Mouse (Mus musculus): ENCODE results near the gene Nrbp1.

The Nrbp1 gene

DNA sequence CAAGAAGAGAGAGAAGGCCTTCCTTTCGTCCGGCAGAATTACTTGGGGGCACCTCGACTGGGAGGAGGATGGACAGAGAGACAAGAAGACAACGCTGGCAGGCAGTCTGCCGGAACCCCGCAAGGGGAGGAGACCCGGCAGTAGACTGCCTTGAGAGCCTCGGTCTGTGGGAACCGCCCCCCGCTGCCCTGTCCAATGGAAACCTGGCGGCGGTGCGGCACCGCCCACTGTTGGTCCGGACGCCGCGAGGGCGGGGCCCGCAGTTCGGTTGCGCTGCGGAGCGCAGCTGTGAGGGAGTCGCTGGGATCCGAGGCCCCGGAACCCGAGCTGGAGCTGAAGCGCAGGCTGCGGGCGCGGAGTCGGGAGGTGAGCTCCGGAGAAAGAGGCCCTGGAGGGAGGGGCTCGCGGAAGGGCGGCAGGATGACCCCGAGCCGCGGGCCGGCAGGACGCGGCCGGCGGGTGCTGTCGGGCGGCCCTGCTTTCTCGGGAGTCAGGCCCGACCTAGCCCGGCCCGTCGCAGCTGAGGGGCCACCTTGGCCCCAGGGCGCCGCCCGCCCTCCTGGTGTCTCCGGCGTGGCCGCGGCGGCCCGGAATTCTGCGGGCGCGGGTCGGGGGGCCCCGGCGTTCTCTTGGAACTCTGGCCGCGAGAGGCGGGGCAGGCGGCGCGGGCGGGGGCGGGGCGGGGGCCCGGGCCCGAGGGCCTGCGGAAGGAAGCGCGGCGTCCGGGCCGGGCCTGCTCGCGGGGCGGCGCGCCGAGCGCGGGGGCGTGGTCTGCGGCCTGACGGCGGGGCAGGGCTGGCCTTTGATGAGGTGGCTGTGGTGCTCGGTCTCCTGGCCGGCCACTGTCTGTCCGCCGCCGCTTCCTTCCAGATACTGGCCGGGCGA is at the start of gene Nrbp1, which contains the start of gene Gm9970:
Nrbp1 (plus strand) TSS at position 228 of the 885 bp plus-strand sequence.
Gm9970 (minus strand) TSS at position 596 of the 885 bp plus-strand sequence.
- peak; percentile 89 for DNase-seq (ENCODE audit: low spot score)

DNA sequence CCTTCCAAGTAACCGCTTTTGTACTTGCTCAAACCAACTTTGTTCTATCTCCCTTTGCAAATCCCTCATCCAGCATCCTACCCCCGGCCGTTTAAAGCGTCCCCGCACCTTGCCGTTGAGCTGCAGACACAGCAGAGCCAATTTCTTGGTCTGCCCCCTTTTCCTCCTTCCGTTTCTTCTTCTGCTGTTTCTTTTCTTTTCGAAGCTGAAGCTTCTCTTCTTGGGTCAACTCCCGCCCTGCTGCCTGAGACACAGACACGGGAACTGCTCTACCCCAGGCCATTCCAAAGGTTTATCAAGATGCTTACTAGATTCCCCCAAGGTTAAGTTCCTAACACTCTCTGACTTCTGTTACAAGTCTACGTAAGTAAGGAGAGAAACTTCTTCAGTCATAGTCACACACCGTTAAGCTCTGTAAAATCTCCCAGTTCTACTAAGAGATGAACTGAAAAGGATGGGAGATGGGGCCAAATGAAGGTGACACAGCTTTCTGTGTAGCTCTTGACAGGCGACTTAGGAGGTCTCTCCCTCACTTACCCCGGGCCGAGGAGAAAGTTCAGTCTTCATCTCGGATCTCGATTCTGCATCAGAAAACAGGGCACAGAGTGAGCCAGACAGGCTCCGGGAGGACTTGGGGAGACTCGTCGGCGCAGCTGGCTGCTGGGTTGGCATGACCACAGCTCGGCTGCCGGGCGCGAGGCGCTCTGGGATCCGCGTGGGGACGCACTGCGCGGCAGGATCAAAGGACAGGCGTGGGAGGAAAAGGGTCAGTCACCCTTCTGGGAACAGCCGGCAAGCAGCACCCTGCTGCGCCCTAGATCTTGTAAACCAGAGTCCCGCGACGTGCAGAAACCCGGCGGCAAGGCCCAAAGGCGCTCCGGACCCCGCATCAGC is 48.4 kb upstream of the Nrbp1 start:
- no peak for DNase-seq (ENCODE audit: low spot score)

DNA sequence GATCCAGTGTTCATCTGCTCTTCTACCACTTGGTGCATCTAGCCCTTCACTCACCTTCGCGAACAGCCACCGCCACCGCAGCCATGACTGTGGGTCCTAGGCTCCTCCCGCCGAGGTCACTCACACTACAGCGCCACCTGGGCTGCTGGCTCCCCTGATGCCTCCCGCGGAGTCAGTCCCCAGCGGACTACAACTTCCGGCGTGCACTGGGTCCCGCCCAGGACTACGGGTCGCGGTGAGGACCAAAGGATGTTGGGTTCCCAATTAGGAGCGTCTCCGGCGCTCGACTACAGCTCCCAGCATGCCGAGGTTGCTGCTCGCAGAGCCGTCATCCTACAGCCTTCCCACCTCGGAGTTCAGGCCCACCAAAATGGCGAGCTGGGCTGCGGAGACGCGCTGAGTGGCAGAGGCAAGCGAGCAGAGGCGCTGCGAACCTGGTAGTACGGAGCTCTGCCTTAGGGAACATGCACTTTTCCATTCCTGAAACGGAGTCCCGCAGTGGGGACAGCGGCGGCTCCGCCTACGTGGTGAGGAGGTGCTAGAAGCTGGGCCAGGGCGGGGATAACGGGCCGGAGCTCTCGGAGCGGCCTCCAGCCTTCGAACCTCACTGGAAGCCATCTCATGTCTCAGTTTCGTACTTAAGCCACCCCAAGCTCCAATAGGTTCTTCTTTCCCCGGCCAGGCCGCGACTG is 47.6 kb upstream of the Nrbp1 start, which contains the start of the genes Snx17 and Eif2b4:
Snx17 (plus strand) TSS at position 289 of the 692 bp plus-strand sequence.
Eif2b4 (minus strand) TSS at position 492 of the 692 bp plus-strand sequence.
- DNase-seq (ENCODE audit: low spot score), result peak; percentile 100

DNA sequence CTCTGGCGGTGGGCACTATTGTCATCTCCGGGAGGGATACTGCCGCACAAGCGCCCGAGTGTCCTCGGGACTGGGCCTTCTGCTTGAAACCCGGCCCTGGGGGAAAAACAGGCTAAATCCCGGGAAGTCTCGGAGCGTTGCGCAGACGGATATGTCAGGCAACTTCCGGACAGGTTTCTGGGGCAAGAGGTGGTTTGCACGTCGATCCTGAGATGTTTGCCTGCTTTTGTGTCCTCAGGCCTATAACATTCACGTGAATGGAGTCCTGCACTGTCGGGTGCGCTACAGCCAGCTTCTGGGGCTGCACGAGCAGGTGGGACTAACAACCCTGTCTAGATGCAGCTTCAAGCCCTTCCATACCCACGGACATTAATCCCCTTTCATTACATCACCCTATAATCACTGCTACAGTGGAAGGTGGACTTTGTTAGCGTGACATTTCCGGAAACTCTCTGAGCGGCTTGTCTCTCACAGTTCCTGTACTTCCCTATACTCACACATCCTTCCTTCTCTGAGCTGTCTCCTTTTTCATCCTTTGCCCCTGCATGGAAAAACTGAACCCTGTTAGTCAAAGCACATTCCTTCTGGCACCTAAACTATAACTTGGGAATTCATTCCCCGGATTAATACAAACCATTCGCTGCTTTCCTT is 46.9 kb upstream of the Nrbp1 start:
- DNase-seq (ENCODE audit: low spot score), result no peak

DNA sequence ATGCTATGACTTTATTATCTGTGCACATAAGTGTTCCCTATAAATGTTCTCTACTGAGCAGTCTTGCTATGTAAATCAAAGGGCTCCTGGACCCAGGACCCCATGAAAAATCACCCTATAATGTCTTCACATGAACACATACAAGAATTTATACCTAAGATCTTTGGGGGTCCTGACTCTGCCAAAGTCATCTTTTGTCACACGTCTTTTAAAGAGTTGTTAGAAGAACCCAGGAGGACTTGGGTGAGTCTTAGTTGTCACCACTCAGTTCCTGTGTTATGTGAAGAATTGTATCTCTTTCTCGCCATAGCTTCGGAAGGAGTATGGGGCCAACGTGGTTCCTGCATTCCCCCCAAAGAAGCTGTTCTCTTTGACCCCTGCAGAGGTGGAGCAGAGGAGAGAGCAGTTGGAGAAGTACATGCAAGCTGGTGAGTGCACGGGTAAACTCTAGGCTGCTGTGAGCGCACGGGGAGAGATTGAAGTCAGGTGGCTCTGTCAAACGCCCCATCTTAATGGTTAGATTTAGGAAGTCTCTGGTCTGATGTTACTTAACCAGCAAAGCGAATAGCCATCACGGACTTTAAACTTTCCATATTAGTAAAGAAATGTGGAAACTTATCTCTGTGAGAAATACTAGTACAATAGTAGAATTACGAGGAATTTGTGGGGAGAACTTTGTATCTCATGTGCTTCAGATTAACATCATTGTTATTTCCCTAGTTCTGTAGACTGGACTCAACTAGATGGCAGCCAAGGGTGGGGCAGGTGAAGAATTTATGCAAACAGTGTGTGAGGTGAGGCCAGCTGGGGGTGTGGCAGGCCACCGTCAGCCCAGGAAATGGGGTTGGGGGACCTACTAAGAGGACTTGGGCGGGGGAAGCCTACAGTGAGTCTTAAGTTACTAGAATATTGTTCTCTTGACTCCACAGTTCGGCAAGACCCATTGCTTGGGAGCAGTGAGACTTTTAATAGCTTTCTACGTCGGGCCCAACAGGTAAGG is 45.9 kb upstream of the Nrbp1 start:
- no peak for DNase-seq (ENCODE audit: low spot score)

DNA sequence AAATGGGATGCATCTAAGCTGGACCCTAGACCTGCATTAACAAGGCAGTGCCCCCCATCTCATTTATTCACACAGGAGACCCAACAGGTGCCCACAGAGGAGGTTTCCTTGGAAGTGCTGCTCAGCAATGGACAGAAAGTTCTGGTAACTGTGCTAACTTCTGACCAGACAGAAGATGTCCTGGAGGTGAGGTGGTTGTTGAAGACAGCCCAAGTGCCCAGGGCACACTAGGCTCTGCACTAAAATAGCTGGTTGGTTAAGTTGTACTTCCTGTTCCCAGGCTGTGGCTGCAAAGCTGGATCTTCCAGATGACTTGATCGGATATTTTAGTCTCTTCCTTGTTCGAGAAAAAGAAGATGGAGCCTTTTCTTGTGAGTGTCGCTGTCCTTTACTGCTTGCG is 45.0 kb upstream of the Nrbp1 start:
- DNase-seq (ENCODE audit: low spot score), result no peak

DNA sequence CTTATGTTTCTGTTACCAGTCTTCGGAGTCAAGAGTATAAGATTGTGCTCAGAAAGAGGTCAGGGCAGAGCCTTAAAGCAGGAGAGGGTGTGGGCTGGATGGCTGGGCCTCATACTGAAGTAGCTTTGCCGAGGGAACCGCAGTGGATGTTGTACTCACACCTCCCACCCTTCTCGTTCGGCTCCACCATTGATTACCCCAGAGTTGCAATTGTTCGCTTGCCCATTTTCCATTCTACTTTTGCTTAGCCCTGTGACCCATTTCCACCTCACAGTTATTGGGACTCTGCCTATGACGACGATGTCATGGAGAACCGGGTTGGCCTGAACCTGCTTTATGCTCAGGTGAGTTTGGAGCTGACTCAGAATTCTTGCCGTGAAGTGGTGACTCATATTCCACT is 44.5 kb upstream of the Nrbp1 start:
- DNase-seq (ENCODE audit: low spot score), result no peak

DNA sequence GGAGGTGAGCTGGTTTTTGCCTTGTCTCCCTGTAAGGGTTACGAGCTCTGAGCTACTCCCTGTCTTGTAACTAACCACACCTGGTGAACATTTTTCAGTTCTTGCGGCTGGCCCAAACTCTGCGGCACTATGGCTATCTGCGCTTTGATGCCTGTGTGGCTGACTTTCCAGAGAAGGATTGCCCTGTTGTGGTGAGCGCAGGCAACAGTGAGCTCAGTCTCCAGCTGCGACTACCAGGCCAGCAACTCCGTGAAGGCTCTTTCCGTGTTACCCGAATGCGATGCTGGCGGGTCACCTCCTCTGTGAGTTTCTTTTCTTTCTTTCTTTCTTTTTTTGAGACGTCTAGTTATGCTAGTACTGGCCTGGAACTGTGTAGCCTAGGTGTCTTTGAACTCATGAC is 43.6 kb upstream of the Nrbp1 start:
- DNase-seq (ENCODE audit: low spot score), result no peak

DNA sequence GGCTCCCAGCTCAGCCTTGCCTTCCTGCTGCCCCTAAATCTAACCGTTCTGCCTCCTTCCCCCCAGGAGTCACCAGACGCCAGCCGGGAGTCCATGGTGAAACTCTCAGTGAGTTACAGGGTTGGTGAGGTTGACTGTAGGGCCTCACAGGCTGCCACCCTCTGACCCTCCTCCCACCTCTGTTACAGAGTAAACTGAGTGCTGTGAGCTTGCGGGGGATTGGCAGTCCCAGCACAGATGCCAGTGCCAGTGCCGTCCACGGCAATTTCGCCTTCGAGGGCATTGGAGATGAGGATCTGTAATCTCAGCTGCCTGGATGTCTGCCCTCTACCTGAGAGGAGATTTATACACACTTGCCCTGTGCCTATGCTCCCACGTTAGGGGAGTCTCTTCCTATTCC is 42.5 kb upstream of the Nrbp1 start:
- DNase-seq (ENCODE audit: low spot score), result no peak

DNA sequence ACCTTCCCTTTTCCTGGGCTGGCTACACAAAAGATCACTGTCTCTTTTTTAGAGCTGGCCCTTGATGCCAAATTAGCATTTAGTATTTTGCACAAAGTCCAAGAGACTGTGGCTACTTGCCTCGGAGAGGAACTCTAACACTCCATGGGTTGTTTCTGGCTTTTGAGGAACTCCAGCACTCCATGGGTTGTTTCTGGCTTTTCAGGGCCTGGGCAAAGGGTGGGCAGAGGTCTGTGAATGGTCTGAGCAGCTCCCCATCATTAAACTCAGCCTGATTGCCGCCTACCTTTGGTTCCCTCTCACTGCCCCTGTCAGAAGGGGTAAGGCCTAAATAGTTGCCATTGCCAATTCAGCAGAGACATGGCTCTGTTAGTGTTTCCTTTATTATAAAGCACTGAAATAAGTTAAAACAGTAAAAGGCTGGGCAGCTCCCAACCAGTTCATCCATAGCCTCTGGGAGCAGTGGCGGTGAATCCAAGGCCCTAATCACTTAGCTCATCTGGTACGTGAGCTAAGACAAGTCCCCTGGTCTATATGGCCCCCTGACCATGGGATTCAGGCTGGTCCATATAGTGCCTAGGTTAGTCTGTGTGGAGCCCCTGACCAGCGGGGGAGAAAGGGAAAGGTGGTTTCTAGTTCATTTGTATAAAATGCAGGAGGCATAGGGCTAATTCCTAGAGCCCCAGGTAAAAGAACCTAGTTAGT is 41.9 kb upstream of the Nrbp1 start:
- no peak for DNase-seq (ENCODE audit: low spot score)

DNA sequence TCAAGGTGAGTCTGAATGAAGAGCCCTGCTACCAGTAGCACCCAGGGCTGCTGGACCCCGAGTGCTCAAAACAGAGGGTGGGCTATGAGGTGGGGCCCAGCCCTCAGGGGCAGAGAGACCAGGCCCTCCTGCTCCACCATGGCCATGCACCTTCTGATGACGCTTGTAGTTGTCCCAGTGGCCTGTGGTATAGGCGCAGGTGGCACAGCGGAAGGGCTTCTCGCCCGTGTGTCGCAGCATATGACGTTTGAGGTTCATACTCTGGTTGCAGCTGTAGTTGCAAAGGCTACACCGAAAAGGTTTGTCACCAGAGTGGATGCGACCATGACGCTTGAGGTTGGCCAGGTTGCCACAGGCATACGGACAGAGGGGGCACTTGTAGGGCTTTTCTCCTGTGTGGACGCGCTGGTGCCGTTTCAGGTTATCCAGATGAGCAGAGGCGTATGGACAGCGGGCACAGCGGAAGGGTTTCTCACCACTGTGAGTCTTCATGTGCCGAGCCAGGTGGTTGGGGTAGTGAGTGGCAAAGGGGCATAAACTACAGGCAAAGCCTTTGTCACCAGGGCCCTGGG is 41.3 kb upstream of the Nrbp1 start:
- DNase-seq (ENCODE audit: low spot score), result no peak

DNA sequence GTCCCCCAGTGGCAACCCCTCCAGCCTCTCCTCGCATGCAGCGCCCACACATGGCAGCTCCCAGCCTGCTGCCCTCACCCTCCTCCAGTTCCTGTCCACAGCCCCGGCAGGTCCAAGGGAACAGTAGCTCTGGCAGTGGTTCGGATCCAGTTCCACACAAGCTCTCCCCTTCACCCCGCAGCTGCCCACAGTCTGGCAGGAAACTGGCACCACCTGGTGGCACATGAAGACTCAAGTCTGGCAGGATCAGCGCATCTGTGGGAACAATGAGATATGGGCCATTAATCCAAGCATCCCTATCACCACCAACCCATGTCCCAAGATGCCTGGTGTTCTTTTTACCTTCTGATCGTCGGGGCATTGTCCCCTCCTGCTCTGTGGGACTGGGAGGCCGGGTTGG is 40.8 kb upstream of the Nrbp1 start:
- no peak for DNase-seq (ENCODE audit: low spot score)

DNA sequence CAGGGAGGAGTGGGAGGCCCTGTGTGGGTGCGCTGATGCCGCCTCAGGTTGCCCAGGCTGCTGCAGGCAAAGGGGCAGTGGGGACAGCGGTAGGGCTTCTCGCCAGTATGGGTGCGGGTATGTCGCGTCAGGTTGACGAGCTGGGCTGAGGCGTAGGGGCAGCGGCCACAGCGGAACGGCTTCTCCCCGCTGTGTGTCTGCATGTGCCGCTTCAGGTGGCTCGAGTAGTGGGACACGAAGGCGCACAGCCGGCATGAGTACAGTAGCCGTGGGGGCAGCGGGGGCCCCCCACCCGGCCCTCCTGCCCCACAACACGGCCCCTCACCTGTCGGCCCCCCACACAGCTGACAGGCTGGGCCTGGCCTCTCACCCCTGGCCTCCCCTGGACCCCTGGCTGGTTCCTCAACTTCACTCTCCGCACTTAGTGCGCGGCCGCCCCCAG is 40.3 kb upstream of the Nrbp1 start:
- DNase-seq (ENCODE audit: low spot score), result no peak

DNA sequence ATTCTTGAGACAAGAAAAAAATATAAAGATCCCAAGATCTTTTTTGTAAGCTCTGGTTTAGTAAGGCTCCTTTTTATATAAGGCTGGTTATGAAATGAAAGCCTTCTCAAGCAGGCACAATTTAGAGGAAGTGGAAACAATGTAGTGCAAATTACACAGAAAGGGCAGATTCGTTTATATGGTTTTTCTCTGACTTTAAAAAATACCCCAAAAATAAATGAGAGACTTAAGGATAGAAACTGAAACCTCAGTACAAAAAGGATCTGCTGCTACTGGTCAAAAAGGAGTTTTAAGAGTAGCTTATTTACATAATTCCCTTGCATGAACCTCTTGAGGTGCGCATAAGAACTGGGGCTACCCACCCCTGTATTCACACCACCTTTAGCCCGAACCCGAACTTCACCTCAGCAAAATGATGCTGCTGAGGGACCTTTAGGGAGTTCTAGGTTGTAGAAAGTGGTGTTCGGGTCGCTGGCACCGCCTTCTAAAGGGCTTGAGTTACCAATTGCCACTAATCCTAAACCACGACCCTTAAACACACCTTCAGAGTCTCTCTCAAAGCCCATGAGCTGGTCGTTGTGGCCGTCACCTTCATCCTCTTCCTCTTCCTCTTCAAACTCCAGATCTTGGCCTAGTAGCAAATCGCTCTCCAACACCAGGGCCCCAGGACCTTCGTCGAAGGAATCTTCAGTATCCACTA is 39.5 kb upstream of the Nrbp1 start:
- no peak for DNase-seq (ENCODE audit: low spot score)

DNA sequence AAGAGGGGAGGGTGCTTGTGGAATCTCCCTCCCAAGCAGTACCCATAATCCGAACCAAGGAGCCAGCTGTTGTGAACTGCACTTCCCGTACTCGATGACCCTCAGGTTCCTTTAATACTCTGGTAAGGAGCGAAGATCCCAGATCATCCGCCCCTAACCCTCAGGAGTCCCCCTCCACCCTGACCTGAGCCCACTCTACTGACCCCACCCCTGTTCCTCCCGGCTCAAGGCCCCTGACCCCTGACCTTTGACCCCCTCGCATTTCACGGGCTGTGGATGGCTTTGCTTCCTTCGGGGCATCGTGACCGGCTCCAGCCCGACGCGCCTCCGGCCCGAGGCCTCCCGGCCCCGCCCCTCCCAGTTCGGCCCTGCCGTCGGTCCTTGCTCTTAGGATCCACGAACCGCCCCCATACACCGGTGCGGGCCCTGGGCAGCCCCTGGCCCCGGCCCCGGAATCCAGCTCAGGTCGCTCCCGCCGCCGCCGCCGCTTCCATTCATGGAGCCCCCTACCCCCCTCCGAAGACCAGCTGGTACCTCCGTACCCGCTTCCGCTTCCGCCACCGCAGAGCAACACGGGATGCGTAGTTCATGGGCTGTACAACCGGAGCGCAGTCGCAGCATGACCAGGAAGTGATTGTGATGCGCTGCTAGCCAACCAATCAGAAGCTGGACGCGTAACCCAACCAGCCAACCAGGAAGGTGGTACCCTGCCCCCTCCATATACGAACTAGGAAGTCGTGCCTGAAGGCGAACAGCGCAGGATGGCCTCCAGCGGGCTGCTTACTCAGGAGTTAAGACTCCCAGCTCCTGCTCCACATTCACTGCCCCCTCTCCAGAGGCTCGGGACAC is 38.7 kb upstream of the Nrbp1 start, which contains the start of gene Zfp513:
Zfp513 (minus strand) TSS at position 562 of the 849 bp plus-strand sequence.
- peak; percentile 88 for DNase-seq (ENCODE audit: low spot score)

DNA sequence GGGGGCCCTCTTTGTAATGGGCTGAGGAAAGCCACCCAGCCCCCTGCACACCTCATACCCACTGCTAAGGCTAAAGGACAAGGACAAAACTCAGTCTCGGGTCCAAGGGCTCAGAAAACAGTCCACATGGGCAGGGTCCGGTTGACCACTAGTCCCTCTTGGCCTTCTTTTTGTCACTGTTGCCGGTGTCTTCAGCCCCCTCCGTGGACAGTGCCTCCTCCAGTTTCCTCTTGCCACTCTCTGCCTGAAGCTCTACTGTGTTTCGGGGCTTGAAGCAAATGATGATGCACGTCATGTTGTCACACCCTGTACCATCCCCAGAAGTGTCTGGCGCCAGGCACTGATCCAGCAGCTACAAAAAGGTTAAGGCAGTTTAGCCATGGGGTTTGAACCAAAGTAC is 37.7 kb upstream of the Nrbp1 start:
- DNase-seq (ENCODE audit: low spot score), result no peak

DNA sequence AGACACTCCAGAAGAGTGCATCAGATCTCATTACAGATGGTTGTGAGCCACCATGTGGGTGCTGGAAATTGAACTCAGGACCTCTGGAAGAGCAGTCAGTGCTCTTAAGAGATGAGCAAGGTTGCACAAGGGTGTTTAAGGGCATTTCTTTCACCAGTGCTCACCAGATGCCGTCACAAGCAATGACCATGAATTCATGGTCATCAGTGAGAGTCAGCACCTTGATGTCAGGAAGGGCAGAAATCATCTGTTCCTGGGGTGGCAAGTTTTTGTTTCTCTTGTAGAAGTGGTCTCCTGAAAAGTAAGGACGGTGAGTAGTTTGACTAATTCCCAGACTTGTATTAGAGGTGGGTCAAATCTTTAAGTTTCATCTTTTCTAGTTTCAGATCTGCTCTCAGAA is 36.8 kb upstream of the Nrbp1 start:
- DNase-seq (ENCODE audit: low spot score), result no peak

DNA sequence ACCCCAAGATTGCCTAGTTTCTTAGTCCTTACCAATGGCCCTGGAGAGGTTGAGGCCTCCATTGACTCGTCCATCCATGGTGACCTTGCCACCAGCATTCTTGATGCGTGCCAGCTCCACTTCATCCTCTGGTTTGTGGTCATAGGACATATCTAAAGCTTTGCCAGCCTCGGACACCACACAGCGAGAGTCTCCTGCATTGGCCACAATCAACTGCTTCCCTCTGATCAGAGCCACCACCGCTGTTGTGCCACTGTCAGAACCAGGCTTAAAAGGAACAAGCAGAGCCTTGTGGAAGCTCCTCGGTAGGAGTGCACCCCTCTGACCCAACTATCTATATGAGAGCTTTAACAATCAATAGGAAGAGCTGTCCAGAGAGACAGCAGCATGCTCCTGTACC is 36.2 kb upstream of the Nrbp1 start:
- DNase-seq (ENCODE audit: low spot score), result no peak

All from spleen, adult 12 weeks (tissue).